Mouse (Mus musculus): Measurements from ENCODE around the gene Rbfox2.

GRCm38 (mm10) chr15:77206996-77207395, 99.8 kb downstream of the Rbfox2 start:
- TF ChIP-seq CTCF (conservative IDR thresholded peaks at IDR 0.05; ENCODE audit: low read length) = no peak
- TF ChIP-seq NANOG (IDR thresholded peaks at IDR 0.05; ENCODE audit: borderline replicate concordance, low read length) = no peak

All from E14TG2a.4 (cell line).